Mouse (Mus musculus): ENCODE data around the gene Nsun4.

DNA sequence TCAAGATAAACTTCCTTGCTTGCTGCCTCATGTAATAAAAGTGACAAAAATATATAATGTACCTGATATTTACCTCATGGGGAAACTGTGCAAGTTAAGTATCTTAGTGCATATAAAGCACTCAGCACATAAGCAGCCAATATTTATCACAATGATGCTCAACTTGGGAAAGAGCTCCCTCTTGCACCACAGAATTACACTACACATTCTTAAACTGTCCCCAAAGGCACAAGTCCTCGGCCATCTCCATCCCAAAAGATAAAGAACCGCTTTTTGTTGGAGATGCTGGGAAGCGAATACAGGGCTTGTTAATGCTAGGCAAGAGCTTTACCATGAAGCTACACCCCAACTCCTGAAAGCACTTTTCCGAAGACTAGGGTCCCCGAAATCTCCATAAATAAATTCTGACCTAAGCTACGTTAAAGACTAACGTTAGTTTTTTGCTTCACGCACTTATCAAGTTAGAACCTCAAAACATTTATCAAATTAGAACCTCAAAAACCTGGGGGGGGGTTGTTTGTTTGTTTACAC, 20.5 kb upstream of the Nsun4 start:
- TF ChIP-seq POLR2A (IDR thresholded peaks at IDR 0.05; ENCODE audit: insufficient read depth, low read depth, low read length): no peak
- no peak for TF ChIP-seq CTCF (IDR thresholded peaks at IDR 0.05; ENCODE audit: insufficient read depth, low read depth, low read length)

Data from olfactory bulb, adult 2 months (tissue).